Mouse (Mus musculus): ENCODE measurements around the gene Cmtm6.

DNA sequence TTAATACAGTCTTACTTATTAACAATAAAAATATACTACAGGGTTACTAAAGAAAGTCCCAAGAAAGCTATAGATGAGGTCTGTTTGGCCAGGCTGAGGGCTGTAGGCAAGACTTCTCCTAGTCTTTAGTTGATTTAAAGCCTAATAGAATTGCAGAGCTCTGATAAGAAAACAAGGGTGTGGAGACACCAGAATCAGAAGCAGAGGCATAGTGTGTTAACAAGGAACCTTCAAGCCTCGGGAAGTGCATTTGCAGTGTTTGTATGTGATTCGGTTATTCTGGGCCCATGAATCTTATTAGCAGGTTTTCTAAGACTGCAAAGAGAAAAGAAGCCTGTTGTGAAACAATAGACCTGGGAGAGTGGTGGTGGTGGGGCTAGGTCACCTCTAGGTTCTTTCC is 2.3 kb downstream of the Cmtm6 start:
- TF ChIP-seq FLI1 (IDR thresholded peaks at IDR 0.05; ENCODE audit: low read length): no peak
- TF ChIP-seq GATA1 (IDR thresholded peaks at IDR 0.05; ENCODE audit: borderline replicate concordance, low read length): no peak

Data from megakaryocyte, embryonic 14.5 days (primary cell).